In the genomic region with DNA sequence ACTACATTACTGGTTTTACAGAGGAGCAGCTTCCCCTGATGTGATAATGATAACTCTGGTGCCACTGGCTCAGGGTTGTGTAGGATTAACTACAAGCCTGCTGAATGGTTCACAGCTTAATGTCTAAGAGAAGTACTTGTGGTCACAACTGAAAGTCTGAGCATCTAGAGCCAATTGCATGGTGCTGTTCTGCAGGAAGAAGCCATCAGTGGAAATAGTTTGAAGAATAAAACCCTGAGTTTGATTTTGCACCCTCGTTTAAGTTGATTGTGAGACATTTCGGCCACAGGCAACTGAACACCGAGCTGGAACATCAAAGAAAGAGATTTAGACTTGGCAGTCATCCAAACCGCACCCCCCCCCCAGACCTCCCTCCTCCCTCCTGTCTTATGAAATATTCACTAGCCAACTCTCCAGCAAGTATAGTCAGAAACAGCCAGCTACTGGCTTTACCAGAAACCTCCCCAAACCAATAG, we compare ENCODE assay signal across 12 mouse cellular contexts. TPM values are rescaled to one million over a fixed set of nuclear protein-coding genes. Genes with fewer than 3 reads are reported as not detected.
DNase-seq lines count a peak whose midpoint lies in the region; ATAC-seq and TF ChIP-seq lines count a peak whose summit lies in the region.
"Had no signal": no experiment of that assay in that cellular context is flagged by ENCODE, and none has a peak within 500 bp of the region (broad histone marks: within the 10 kb centered on the region; RNA-seq: fewer than 3 reads in every experiment).

No protein-coding gene starts in this region.

- H3K9me3 ChIP-seq in embryonic facial prominence, embryonic 11.5 days (replicated peaks; ENCODE audit: control insufficient read depth, low read length): no peaks in the 10 kb centered on the region
- no peaks in the 10 kb centered on the region for H3K9me3 ChIP-seq in limb, embryonic 12.5 days
- H3K9me3 ChIP-seq: G1E had no signal

- no peaks in the 10 kb centered on the region for H3K36me3 ChIP-seq in kidney, adult 2 months (ENCODE audit: control insufficient read depth, insufficient read depth, low read length)
- no peaks in the 10 kb centered on the region for H3K36me3 ChIP-seq in embryonic facial prominence, embryonic 11.5 days (replicated peaks; ENCODE audit: control insufficient read depth, insufficient read depth, low read depth, low read length)
- H3K36me3 ChIP-seq in limb, embryonic 12.5 days: no peaks in the 10 kb centered on the region
- H3K36me3 ChIP-seq: G1E had no signal

- no peak overlapping the region for H3K27ac ChIP-seq in kidney, adult 2 months (ENCODE audit: insufficient read depth, low read depth, low read length)
- H3K27ac ChIP-seq in embryonic facial prominence, embryonic 11.5 days (replicated peaks; ENCODE audit: low read depth, low read length): 0 out of 2 replicates have a peak overlapping the region, but pooled peaks have one; percentile 21
- peak overlapping the region; percentile 91 for H3K27ac ChIP-seq in limb, embryonic 12.5 days
- no peak overlapping the region for H3K27ac ChIP-seq in left cerebral cortex, adult 2 months

- no peak overlapping the region for H3K4me3 ChIP-seq in kidney, adult 2 months (ENCODE audit: insufficient read depth, low read depth, low read length)
- H3K4me3 ChIP-seq in embryonic facial prominence, embryonic 11.5 days (ENCODE audit: low read depth, low read length): no peak overlapping the region
- H3K4me3 ChIP-seq in limb, embryonic 12.5 days (replicated peaks): no peak overlapping the region
- no peak overlapping the region for H3K4me3 ChIP-seq in left cerebral cortex, adult 2 months

- no peak for TF ChIP-seq POLR2A in kidney, adult 2 months (IDR thresholded peaks at IDR 0.05; ENCODE audit: low read depth, low read length)

- intact Hi-C loops in left cerebral cortex, adult 2 months (cut with DNase I): no loop called here

- WGBS in kidney, adult 2 months: 8% methylated on average over 4 of the region's 4 CpGs
- WGBS in embryonic facial prominence, embryonic 11.5 days: 32% methylated on average over 4 of the region's 4 CpGs
- WGBS in limb, embryonic 12.5 days: 19% methylated on average over 4 of the region's 4 CpGs

- no peak overlapping the region for H3K4me2 ChIP-seq in embryonic facial prominence, embryonic 11.5 days (ENCODE audit: low read depth, low read length)
- no peak overlapping the region for H3K4me2 ChIP-seq in limb, embryonic 12.5 days

- DNase-seq in kidney, adult 2 months: peak; percentile 12
- DNase-seq in kidney, adult 8-10 months: no peak
- DNase-seq in CD4-positive, CD25-positive, alpha-beta regulatory T cell, adult 2 months (ENCODE audit: low read depth, low spot score): peak; percentile 82
- peak; percentile 70 for DNase-seq in embryonic facial prominence, embryonic 11.5 days (ENCODE audit: low spot score)
- no peak for DNase-seq in cerebellum, adult 8-10 months
- DNase-seq in layer of hippocampus, adult 9-10 months (ENCODE audit: low spot score): no peak
- no peak for DNase-seq in left cerebral cortex, adult 2 months (ENCODE audit: extremely low spot score in 1 of 2, low spot score in 2 of 2)
- DNase-seq: cerebellum, adult 11-12 months had no signal

- H3K9ac ChIP-seq in embryonic facial prominence, embryonic 11.5 days (replicated peaks; ENCODE audit: low read length): no peak overlapping the region
- no peak overlapping the region for H3K9ac ChIP-seq in limb, embryonic 12.5 days (replicated peaks)

- no peak for TF ChIP-seq CTCF in kidney, adult 2 months (conservative IDR thresholded peaks at IDR 0.05; ENCODE audit: insufficient read depth, insufficient read length, low read depth, low read length)
- TF ChIP-seq CTCF in left cerebral cortex, adult 2 months (IDR thresholded peaks at IDR 0.05): no peak

- H3K27me3 ChIP-seq in kidney, adult 2 months (replicated peaks; ENCODE audit: control insufficient read depth, insufficient read depth, low read length): no peaks in the 10 kb centered on the region
- no peaks in the 10 kb centered on the region for H3K27me3 ChIP-seq in embryonic facial prominence, embryonic 11.5 days (ENCODE audit: control insufficient read depth, insufficient read depth, low read length)
- H3K27me3 ChIP-seq in limb, embryonic 12.5 days: no peaks in the 10 kb centered on the region

- ATAC-seq in embryonic facial prominence, embryonic 11.5 days (replicated peaks; ENCODE audit: insufficient number of reproducible peaks, low FRiP score, low TSS enrichment, low read depth): 0 out of 2 replicates have a peak, but pooled peaks have one; percentile 49
- no peak for ATAC-seq in limb, embryonic 12.5 days (ENCODE audit: insufficient number of reproducible peaks, insufficient read depth, low FRiP score, low TSS enrichment, low read depth)

- no peaks in the 10 kb centered on the region for H3K4me1 ChIP-seq in kidney, adult 2 months (ENCODE audit: control insufficient read depth, insufficient read depth, low read length)
- 0 out of 2 replicates have a peak, but pooled peaks cover 2% of the 10 kb centered on the region for H3K4me1 ChIP-seq in embryonic facial prominence, embryonic 11.5 days (ENCODE audit: control insufficient read depth, insufficient read depth, low read length)
- peaks cover 34% of the 10 kb centered on the region for H3K4me1 ChIP-seq in limb, embryonic 12.5 days (replicated peaks)

RNA-seq across cellular contexts. Expression of a gene that starts 19.7 kb away (rescaled TPM):
- 0.75 TPM in 1 of 2 replicates, not detected in the other for polyA plus RNA-seq in kidney, adult 2 months (2012; rRNA removed)
- 0.32 TPM in 1 of 2 replicates, not detected in the other for polyA plus RNA-seq in embryonic facial prominence, embryonic 11.5 days (2014; fragmentation: Nextera tagmentation; extraction: Ambion mirVana)
- not detected in 2 replicates for polyA plus RNA-seq in limb, embryonic 12.5 days (2016; fragmentation: Nextera tagmentation; extraction: Ambion mirVana)
- 1 to 10 TPM; 1.8 to 3.1 TPM for total RNA-seq in left cerebral cortex, adult 2 months (2021)
- total RNA-seq: G1E; liver, adult 2 months had no signal
- polyA plus RNA-seq: G1E; heart, embryonic 14.5 days; liver, adult 2 months had no signal

RNA-seq across cellular contexts. Expression of a gene that starts 28.6 kb away (rescaled TPM):
- polyA plus RNA-seq in kidney, adult 2 months (2012; rRNA removed): 0.23 TPM in 1 of 2 replicates, not detected in the other
- polyA plus RNA-seq in embryonic facial prominence, embryonic 11.5 days (2014; fragmentation: Nextera tagmentation; extraction: Ambion mirVana): 1.1 and 2.2 TPM in 2 replicates
- polyA plus RNA-seq in limb, embryonic 12.5 days (2016; fragmentation: Nextera tagmentation; extraction: Ambion mirVana): 0.28 and 0.80 TPM in 2 replicates
- total RNA-seq in left cerebral cortex, adult 2 months (2021): under 1 TPM; 0.61 to 0.96 TPM
- total RNA-seq: liver, adult 2 months had no signal
- polyA plus RNA-seq: G1E; heart, embryonic 14.5 days; liver, adult 2 months had no signal

Comparison
In these comparisons a context has a peak if more than half of its experiments do, and no peak if none do; other contexts are left out.
1. DNase-seq: peak in kidney, adult 2 months (single experiment), CD4-positive, CD25-positive, alpha-beta regulatory T cell, adult 2 months (single experiment) and embryonic facial prominence, embryonic 11.5 days (single experiment); none in kidney, adult 8-10 months (0 of 2), cerebellum, adult 8-10 months (single experiment), layer of hippocampus, adult 9-10 months (single experiment) and left cerebral cortex, adult 2 months (0 of 2).
2. H3K27ac ChIP-seq: peak in embryonic facial prominence, embryonic 11.5 days (single experiment) and limb, embryonic 12.5 days (single experiment); none in kidney, adult 2 months (single experiment) and left cerebral cortex, adult 2 months (single experiment).